Mouse (Mus musculus) E14TG2a.4 (cell line): ENCODE data around the gene Cadps.

Experiments used
- CTCF ChIP-seq: conservative IDR thresholded peaks from 2 replicates; pipeline ENCODE4 v1.5.1; 2014; ENCODE audit warnings: low read length
- NANOG ChIP-seq: IDR thresholded peaks from 2 replicates; pipeline ENCODE4 v1.6.1; 2014; ENCODE audit warnings: borderline replicate concordance, low read length, mixed read lengths
- POU5F1 ChIP-seq: IDR thresholded peaks from 2 replicates; pipeline ENCODE4 v1.6.1; 2014; ENCODE audit warnings: low read length, borderline replicate concordance

DNA sequence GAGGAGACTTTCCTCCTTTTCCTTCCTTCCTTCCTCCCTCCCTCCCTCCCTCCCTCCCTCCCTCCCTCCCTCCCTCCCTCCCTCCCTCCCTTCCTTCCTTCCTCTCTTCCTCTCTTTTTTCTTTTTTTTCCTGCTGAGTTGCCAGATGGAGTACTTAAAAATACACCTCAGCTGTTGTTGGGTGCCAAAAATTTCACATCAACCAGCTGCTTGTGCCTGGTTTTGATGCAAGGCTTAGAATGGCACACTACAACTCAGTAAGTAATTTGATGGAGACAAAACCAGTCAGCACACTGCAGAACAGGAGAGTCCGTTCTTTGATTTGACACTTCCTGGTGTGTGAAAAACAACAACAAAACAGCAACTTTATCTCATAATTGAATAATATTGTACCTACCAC lies 42.9 kb downstream of the Cadps start:
- TF ChIP-seq NANOG (no peak), CTCF (no peak), POU5F1 (no peak)
